Mouse (Mus musculus) stomach, postnatal 0 days (tissue): Measurements from ENCODE around the gene Gpi1. TPM values are rescaled to one million over a fixed set of nuclear protein-coding genes. Genes with fewer than 3 reads are reported as not detected.
A peak's percentile ranks its signal among the peaks of the same experiment; 100 is the strongest.

Source experiments
- ATAC-seq: fragments of 200-750 bp; cut with Nextera tagmentation; 2 replicates; pipeline ENCODE4 v1.8.0; 2017; ENCODE audit not compliant: low FRiP score, low TSS enrichment
- DNase-seq: peaks from one replicate; pipeline ENCODE4 v3.0.0-alpha.2; 2016; ENCODE audit warnings: low spot score
- H3K27ac ChIP-seq: fragments of 300-500 bp; sonication (generic); replicated peaks from 2 replicates; pipeline ENCODE4 v1.5.1; 2014; ENCODE audit warnings: mild to moderate bottlenecking, control low read depth
- H3K27me3 ChIP-seq: fragments of 300-500 bp; sonication (generic); 2 replicates; pipeline ENCODE4 v1.6.1; 2014; ENCODE audit warnings: low read length; ENCODE audit not compliant: control insufficient read depth, insufficient read depth
- H3K36me3 ChIP-seq: fragments of 300-500 bp; sonication (generic); 2 replicates; pipeline ENCODE4 v1.6.1; 2014; ENCODE audit warnings: low read length, mixed read lengths; ENCODE audit not compliant: control insufficient read depth, insufficient read depth
- H3K4me1 ChIP-seq: fragments of 300-500 bp; sonication (generic); replicated peaks from 2 replicates; pipeline ENCODE4 v1.6.1; 2014; ENCODE audit warnings: antibody characterized with exemption; ENCODE audit not compliant: control insufficient read depth, insufficient read depth
- H3K4me2 ChIP-seq: fragments of 300-500 bp; sonication (generic); replicated peaks from 2 replicates; pipeline ENCODE4 v1.6.1; 2014; ENCODE audit warnings: low read depth, mild to moderate bottlenecking, control low read depth, moderate library complexity
- H3K4me3 ChIP-seq: fragments of 300-500 bp; sonication (generic); 2 replicates; pipeline ENCODE4 v1.5.1; 2014; ENCODE audit warnings: low read depth, low read length, control low read depth
- H3K9ac ChIP-seq: fragments of 300-500 bp; sonication (generic); 2 replicates; pipeline ENCODE4 v1.6.1; 2014; ENCODE audit warnings: mild to moderate bottlenecking, low read length, control low read depth, mixed read lengths
- H3K9me3 ChIP-seq: fragments of 300-500 bp; sonication (generic); 2 replicates; pipeline ENCODE4 v1.6.1; 2016; ENCODE audit warnings: low read length; ENCODE audit not compliant: control insufficient read depth
- CTCF ChIP-seq: IDR thresholded peaks from 2 replicates; pipeline ENCODE4 v1.5.1; 2016; ENCODE audit warnings: antibody characterized with exemption, low read depth, mild to moderate bottlenecking, moderate library complexity
- EP300 ChIP-seq: optimal IDR thresholded peaks from 2 replicates; pipeline ENCODE3; 2016; ENCODE audit warnings: antibody characterized with exemption
- WGBS: fragments of 180-500 bp; shearing (Covaris S2); extraction: QIAGEN DNeasy Blood & Tissue Kit; methylation state at CpG from one replicate; pipeline ENCODE4 v1.1.7; 2014; 5-methylcytosine and 5-hydroxymethylcytosine counted together
- polyA plus RNA-seq: library from polyadenylated mRNA; unstranded; fragments of >200 nt; fragmentation: Nextera tagmentation; extraction: Ambion mirVana; gene quantifications from 2 replicates; pipeline ENCODE4 v1.2.1, GENCODE M21; 2015

Gpi1 gene
- polyA plus RNA-seq = 235 and 244 TPM in 2 replicates

- Histone ChIP-seq H3K4me1 (0 out of 2 replicates have a peak, but pooled peaks cover 3% of the 10 kb centered on the region), H3K9ac (peak within 1 kb of the TSS; percentile 82), H3K4me2 (peak within 1 kb of the TSS; percentile 80), H3K9me3 (no peaks in the 10 kb centered on the region), H3K27ac (peak within 1 kb of the TSS; percentile 90), H3K4me3 (peak within 1 kb of the TSS; percentile 77), H3K27me3 (no peaks in the 10 kb centered on the region), H3K36me3 (peaks cover 10% of the 10 kb centered on the region)
- DNase-seq = peak; percentile 94
- WGBS = under 1% methylated on average over 36 of the region's 39 CpGs
- peak; percentile 67 for TF ChIP-seq CTCF
- TF ChIP-seq EP300 = no peak
- ATAC-seq = peak; percentile 75
These were observed at the start of gene Gpi1 for GRCm38 (mm10) chr7:34230116-34230515. TSS of gene Gpi1 (minus strand) at chr7:34230336.

- DNase-seq = no peak
- no peaks in the 10 kb centered on the region for H3K4me1 ChIP-seq
- ATAC-seq = no peak
- H3K4me2 ChIP-seq = no peak overlapping the region
- no peak overlapping the region for H3K27ac ChIP-seq
- H3K9ac ChIP-seq = no peak overlapping the region
- no peaks in the 10 kb centered on the region for H3K27me3 ChIP-seq
- peaks cover 3% of the 10 kb centered on the region; the same call in 1 of the 2 replicates for H3K36me3 ChIP-seq
- WGBS = 93% methylated on average over 2 of the region's 2 CpGs
- H3K4me3 ChIP-seq = no peak overlapping the region
- no peak for TF ChIP-seq CTCF
- TF ChIP-seq EP300 = no peak
- no peaks in the 10 kb centered on the region for H3K9me3 ChIP-seq
These were observed 47.5 kb upstream of the Gpi1 start for GRCm38 (mm10) chr7:34277656-34278055.

DNA sequence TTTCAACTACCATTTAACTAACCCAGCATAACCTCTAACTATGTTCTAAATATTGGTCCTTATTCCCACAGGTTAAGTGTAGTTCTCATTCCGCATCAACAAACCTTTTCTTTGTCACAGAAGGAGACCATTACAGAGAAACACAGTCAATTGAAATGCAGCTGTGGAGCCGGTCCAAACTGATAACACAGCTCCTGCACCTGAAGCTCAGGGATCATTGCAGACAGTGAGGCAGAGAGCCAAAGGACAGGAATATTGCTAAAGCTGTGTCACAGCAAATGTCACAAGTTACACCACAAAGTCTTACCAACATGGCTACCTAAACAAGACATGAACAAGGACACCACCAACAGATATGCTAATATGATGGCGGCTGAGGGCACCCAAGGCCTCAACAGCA is 45.9 kb upstream of the Gpi1 start:
- Histone ChIP-seq H3K27me3 (no peaks in the 10 kb centered on the region), H3K9me3 (no peaks in the 10 kb centered on the region), H3K4me2 (no peak overlapping the region), H3K9ac (no peak overlapping the region), H3K36me3 (peaks cover 3% of the 10 kb centered on the region; the same call in 1 of the 2 replicates), H3K27ac (no peak overlapping the region), H3K4me3 (no peak overlapping the region), H3K4me1 (no peaks in the 10 kb centered on the region)
- DNase-seq (no peak), ATAC-seq (no peak)
- TF ChIP-seq CTCF = no peak
- no peak for TF ChIP-seq EP300
- 90% methylated on average over 3 of the region's 3 CpGs for WGBS

DNA sequence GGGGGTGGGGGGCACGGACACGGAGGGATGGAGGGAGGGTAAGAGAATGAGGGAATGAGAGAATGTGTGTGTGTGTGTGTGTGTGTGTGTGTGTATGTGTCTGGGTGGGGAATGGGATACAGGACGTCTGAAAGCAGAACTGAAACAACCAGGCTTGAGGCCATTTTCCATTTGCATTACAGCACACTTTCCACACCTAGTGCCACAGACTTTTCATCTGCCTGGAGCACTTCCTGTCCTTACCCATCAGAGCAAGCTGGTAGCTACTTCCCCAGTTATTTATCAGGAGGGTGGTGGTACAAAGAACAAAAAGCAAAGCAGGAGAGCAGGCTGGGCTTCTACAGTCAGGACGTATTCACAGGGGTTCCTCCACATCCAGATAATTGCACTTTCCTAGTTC is 42.3 kb upstream of the Gpi1 start:
- H3K9me3 ChIP-seq = no peaks in the 10 kb centered on the region
- no peak for DNase-seq
- 60% methylated on average over 4 of the region's 4 CpGs for WGBS
- no peaks in the 10 kb centered on the region for H3K27me3 ChIP-seq
- H3K4me1 ChIP-seq = peaks cover 2% of the 10 kb centered on the region; the same call in 1 of the 2 replicates
- H3K4me2 ChIP-seq = no peak overlapping the region
- no peak overlapping the region for H3K9ac ChIP-seq
- no peak for ATAC-seq
- TF ChIP-seq CTCF = no peak
- TF ChIP-seq EP300 = no peak
- peaks cover 3% of the 10 kb centered on the region; the same call in 1 of the 2 replicates for H3K36me3 ChIP-seq
- no peak overlapping the region for H3K4me3 ChIP-seq
- no peak overlapping the region for H3K27ac ChIP-seq

DNA sequence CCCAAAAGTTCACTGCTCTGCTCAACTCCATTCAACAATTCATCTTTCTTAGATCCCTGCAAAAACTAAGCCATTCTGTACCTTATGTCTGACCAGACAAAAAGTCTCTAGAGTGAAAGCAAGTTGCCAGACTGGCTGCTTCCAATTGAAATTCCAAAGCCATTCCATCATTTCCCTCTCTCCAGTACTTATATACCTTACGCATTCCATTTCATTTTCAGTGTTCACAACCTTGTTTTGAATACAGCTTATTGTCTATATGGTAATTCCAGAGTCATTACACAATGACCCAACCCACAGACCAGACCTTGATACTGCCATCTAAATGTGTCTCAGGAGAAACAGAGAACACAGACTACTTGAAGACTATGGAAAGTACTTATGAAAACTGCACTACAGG is 38.3 kb upstream of the Gpi1 start:
- no peak for TF ChIP-seq EP300
- DNase-seq = no peak

DNA sequence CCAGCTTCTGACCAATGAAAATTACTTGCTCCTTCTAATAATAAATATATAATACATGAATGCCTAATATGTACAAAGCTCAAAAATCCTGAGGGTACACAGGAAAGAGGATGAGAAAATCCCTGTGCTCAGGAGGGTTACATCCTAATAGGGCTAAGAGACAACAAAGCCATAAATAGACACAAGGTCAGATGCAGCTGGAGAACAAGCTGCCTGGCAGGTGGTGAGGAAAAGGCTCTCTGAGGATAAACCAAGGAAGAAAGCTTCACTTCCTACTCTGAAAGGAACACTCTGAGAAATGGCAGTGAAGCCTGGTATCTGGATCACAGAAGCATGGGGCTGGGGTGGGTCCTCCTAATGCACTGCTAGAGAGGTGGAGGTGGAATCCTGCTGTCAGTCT is 36.3 kb upstream of the Gpi1 start:
- TF ChIP-seq EP300 (no peak), CTCF (no peak)
- Histone ChIP-seq H3K27ac (peak overlapping the region; percentile 31; the same call in 1 of the 2 replicates), H3K4me3 (no peak overlapping the region), H3K4me1 (peaks cover 2% of the 10 kb centered on the region; the same call in 1 of the 2 replicates), H3K9ac (no peak overlapping the region), H3K36me3 (no peaks in the 10 kb centered on the region; the same call in 1 of the 2 replicates), H3K9me3 (no peaks in the 10 kb centered on the region), H3K4me2 (no peak overlapping the region), H3K27me3 (no peaks in the 10 kb centered on the region)
- no peak for DNase-seq
- ATAC-seq = no peak

More for the DNA sequence above, 38.3 kb upstream of the Gpi1 start:
- H3K27me3 ChIP-seq = no peaks in the 10 kb centered on the region
- H3K36me3 ChIP-seq = no peaks in the 10 kb centered on the region
- H3K9ac ChIP-seq = no peak overlapping the region
- ATAC-seq = no peak
- 59% methylated on average over 1 of the region's 1 CpGs for WGBS
- H3K9me3 ChIP-seq = no peaks in the 10 kb centered on the region
- H3K4me1 ChIP-seq = peaks cover 2% of the 10 kb centered on the region; the same call in 1 of the 2 replicates
- H3K4me3 ChIP-seq = no peak overlapping the region
- H3K27ac ChIP-seq = no peak overlapping the region
- no peak overlapping the region for H3K4me2 ChIP-seq
